Mouse (Mus musculus): ENCODE data around the gene Atp2b1. TPM values are rescaled to one million over a fixed set of nuclear protein-coding genes. Genes with fewer than 3 reads are reported as not detected.

Gene Atp2b1
- polyA plus RNA-seq, 1 experiment from 2014 or later = 214 TPM

GRCm38 (mm10) chr10:98882587-98882986 lies 31.6 kb upstream of the Atp2b1 start:
- H3K27ac ChIP-seq (replicated peaks; ENCODE audit: low read depth, low read length) = no peak overlapping the region
- WGBS = 89% methylated on average over 5 of the region's 5 CpGs
- no peaks in the 10 kb centered on the region for H3K27me3 ChIP-seq (ENCODE audit: control insufficient read depth, insufficient read depth, low read length)
- ATAC-seq (ENCODE audit: low FRiP score, low TSS enrichment) (no peak), DNase-seq (no peak)
- no peak overlapping the region for H3K4me3 ChIP-seq (replicated peaks; ENCODE audit: low read depth, low read length)
- no peaks in the 10 kb centered on the region for H3K36me3 ChIP-seq (ENCODE audit: control insufficient read depth, insufficient read depth, low read length)
- no peak overlapping the region for H3K4me2 ChIP-seq (ENCODE audit: low read length)
- H3K4me1 ChIP-seq (ENCODE audit: control insufficient read depth, insufficient read depth, low read length) = no peaks in the 10 kb centered on the region
- no peaks in the 10 kb centered on the region for H3K9me3 ChIP-seq (ENCODE audit: control insufficient read depth, low read length)
- no peak overlapping the region for H3K9ac ChIP-seq (replicated peaks; ENCODE audit: low read length)

GRCm38 (mm10) chr10:98884445-98884844 lies 29.8 kb upstream of the Atp2b1 start:
- Histone ChIP-seq H3K4me3 (replicated peaks; ENCODE audit: low read depth, low read length) (no peak overlapping the region), H3K4me2 (ENCODE audit: low read length) (no peak overlapping the region), H3K4me1 (ENCODE audit: control insufficient read depth, insufficient read depth, low read length) (no peaks in the 10 kb centered on the region), H3K36me3 (ENCODE audit: control insufficient read depth, insufficient read depth, low read length) (no peaks in the 10 kb centered on the region), H3K27ac (replicated peaks; ENCODE audit: low read depth, low read length) (no peak overlapping the region), H3K9ac (replicated peaks; ENCODE audit: low read length) (no peak overlapping the region), H3K27me3 (ENCODE audit: control insufficient read depth, insufficient read depth, low read length) (no peaks in the 10 kb centered on the region), H3K9me3 (ENCODE audit: control insufficient read depth, low read length) (no peaks in the 10 kb centered on the region)
- DNase-seq (no peak), ATAC-seq (ENCODE audit: low FRiP score, low TSS enrichment) (no peak)
- 90% methylated on average over 2 of the region's 2 CpGs for WGBS

- Histone ChIP-seq H3K36me3 (ENCODE audit: control insufficient read depth, insufficient read depth, low read length) (no peaks in the 10 kb centered on the region), H3K4me1 (ENCODE audit: control insufficient read depth, insufficient read depth, low read length) (no peaks in the 10 kb centered on the region), H3K27ac (replicated peaks; ENCODE audit: low read depth, low read length) (no peak overlapping the region), H3K9me3 (ENCODE audit: control insufficient read depth, low read length) (no peaks in the 10 kb centered on the region), H3K9ac (replicated peaks; ENCODE audit: low read length) (no peak overlapping the region), H3K27me3 (ENCODE audit: control insufficient read depth, insufficient read depth, low read length) (no peaks in the 10 kb centered on the region), H3K4me3 (replicated peaks; ENCODE audit: low read depth, low read length) (no peak overlapping the region), H3K4me2 (ENCODE audit: low read length) (no peak overlapping the region)
- no peak for ATAC-seq (ENCODE audit: low FRiP score, low TSS enrichment)
- 90% methylated on average over 3 of the region's 3 CpGs for WGBS
- no peak for DNase-seq
Measured at GRCm38 (mm10) chr10:98886770-98887271, 27.4 kb upstream of the Atp2b1 start.

GRCm38 (mm10) chr10:98891361-98891760 lies 22.8 kb upstream of the Atp2b1 start:
- DNase-seq (no peak), ATAC-seq (ENCODE audit: low FRiP score, low TSS enrichment) (no peak)
- no peak overlapping the region for H3K4me2 ChIP-seq (ENCODE audit: low read length)
- no peaks in the 10 kb centered on the region for H3K4me1 ChIP-seq (ENCODE audit: control insufficient read depth, insufficient read depth, low read length)
- H3K4me3 ChIP-seq (replicated peaks; ENCODE audit: low read depth, low read length) = no peak overlapping the region
- no peak overlapping the region for H3K9ac ChIP-seq (replicated peaks; ENCODE audit: low read length)
- H3K27me3 ChIP-seq (ENCODE audit: control insufficient read depth, insufficient read depth, low read length) = no peaks in the 10 kb centered on the region
- no peak overlapping the region for H3K27ac ChIP-seq (replicated peaks; ENCODE audit: low read depth, low read length)
- H3K9me3 ChIP-seq (ENCODE audit: control insufficient read depth, low read length) = no peaks in the 10 kb centered on the region
- WGBS = 92% methylated on average over 4 of the region's 4 CpGs
- H3K36me3 ChIP-seq (ENCODE audit: control insufficient read depth, insufficient read depth, low read length) = no peaks in the 10 kb centered on the region

GRCm38 (mm10) chr10:98897507-98897906 lies 16.7 kb upstream of the Atp2b1 start:
- Histone ChIP-seq H3K4me2 (ENCODE audit: low read length) (no peak overlapping the region), H3K36me3 (ENCODE audit: control insufficient read depth, insufficient read depth, low read length) (no peaks in the 10 kb centered on the region), H3K9me3 (ENCODE audit: control insufficient read depth, low read length) (no peaks in the 10 kb centered on the region), H3K27ac (replicated peaks; ENCODE audit: low read depth, low read length) (no peak overlapping the region), H3K27me3 (ENCODE audit: control insufficient read depth, insufficient read depth, low read length) (no peaks in the 10 kb centered on the region), H3K4me3 (replicated peaks; ENCODE audit: low read depth, low read length) (no peak overlapping the region), H3K4me1 (ENCODE audit: control insufficient read depth, insufficient read depth, low read length) (no peaks in the 10 kb centered on the region), H3K9ac (replicated peaks; ENCODE audit: low read length) (no peak overlapping the region)
- DNase-seq = no peak
- WGBS = 96% methylated on average over 8 of the region's 8 CpGs
- no peak for ATAC-seq (ENCODE audit: low FRiP score, low TSS enrichment)

GRCm38 (mm10) chr10:98897913-98898748 lies 16.1 kb upstream of the Atp2b1 start:
- Histone ChIP-seq H3K4me1 (ENCODE audit: control insufficient read depth, insufficient read depth, low read length) (no peaks in the 10 kb centered on the region), H3K9me3 (ENCODE audit: control insufficient read depth, low read length) (no peaks in the 10 kb centered on the region), H3K9ac (replicated peaks; ENCODE audit: low read length) (no peak overlapping the region), H3K36me3 (ENCODE audit: control insufficient read depth, insufficient read depth, low read length) (no peaks in the 10 kb centered on the region), H3K27ac (replicated peaks; ENCODE audit: low read depth, low read length) (no peak overlapping the region), H3K4me3 (replicated peaks; ENCODE audit: low read depth, low read length) (no peak overlapping the region), H3K27me3 (ENCODE audit: control insufficient read depth, insufficient read depth, low read length) (no peaks in the 10 kb centered on the region), H3K4me2 (ENCODE audit: low read length) (no peak overlapping the region)
- DNase-seq (no peak), ATAC-seq (ENCODE audit: low FRiP score, low TSS enrichment) (no peak)
- 90% methylated on average over 4 of the region's 4 CpGs for WGBS

- Histone ChIP-seq H3K4me2 (ENCODE audit: low read length) (no peak overlapping the region), H3K4me3 (replicated peaks; ENCODE audit: low read depth, low read length) (no peak overlapping the region), H3K9ac (replicated peaks; ENCODE audit: low read length) (no peak overlapping the region), H3K4me1 (ENCODE audit: control insufficient read depth, insufficient read depth, low read length) (no peaks in the 10 kb centered on the region), H3K27me3 (ENCODE audit: control insufficient read depth, insufficient read depth, low read length) (no peaks in the 10 kb centered on the region), H3K36me3 (ENCODE audit: control insufficient read depth, insufficient read depth, low read length) (no peaks in the 10 kb centered on the region), H3K9me3 (ENCODE audit: control insufficient read depth, low read length) (no peaks in the 10 kb centered on the region), H3K27ac (replicated peaks; ENCODE audit: low read depth, low read length) (no peak overlapping the region)
- WGBS = 75% methylated on average over 5 of the region's 5 CpGs
- DNase-seq (no peak), ATAC-seq (ENCODE audit: low FRiP score, low TSS enrichment) (no peak)
Measured at GRCm38 (mm10) chr10:98901533-98901932, 12.7 kb upstream of the Atp2b1 start.

- no peaks in the 10 kb centered on the region for H3K4me1 ChIP-seq (ENCODE audit: control insufficient read depth, insufficient read depth, low read length)
- 87% methylated on average over 4 of the region's 4 CpGs for WGBS
- DNase-seq = no peak
- no peak overlapping the region for H3K4me3 ChIP-seq (replicated peaks; ENCODE audit: low read depth, low read length)
- no peak overlapping the region for H3K9ac ChIP-seq (replicated peaks; ENCODE audit: low read length)
- ATAC-seq (ENCODE audit: low FRiP score, low TSS enrichment) = no peak
- no peak overlapping the region for H3K27ac ChIP-seq (replicated peaks; ENCODE audit: low read depth, low read length)
- no peak overlapping the region for H3K4me2 ChIP-seq (ENCODE audit: low read length)
- no peaks in the 10 kb centered on the region for H3K27me3 ChIP-seq (ENCODE audit: control insufficient read depth, insufficient read depth, low read length)
- no peaks in the 10 kb centered on the region for H3K36me3 ChIP-seq (ENCODE audit: control insufficient read depth, insufficient read depth, low read length)
- H3K9me3 ChIP-seq (ENCODE audit: control insufficient read depth, low read length) = no peaks in the 10 kb centered on the region
Measured at GRCm38 (mm10) chr10:98905987-98906386, 8.2 kb upstream of the Atp2b1 start.

GRCm38 (mm10) chr10:98906941-98907549 lies 7.2 kb upstream of the Atp2b1 start:
- no peak for ATAC-seq (ENCODE audit: low FRiP score, low TSS enrichment)
- Histone ChIP-seq H3K4me2 (ENCODE audit: low read length) (no peak overlapping the region), H3K9ac (replicated peaks; ENCODE audit: low read length) (no peak overlapping the region), H3K9me3 (ENCODE audit: control insufficient read depth, low read length) (no peaks in the 10 kb centered on the region), H3K4me3 (replicated peaks; ENCODE audit: low read depth, low read length) (no peak overlapping the region), H3K27me3 (ENCODE audit: control insufficient read depth, insufficient read depth, low read length) (no peaks in the 10 kb centered on the region), H3K36me3 (ENCODE audit: control insufficient read depth, insufficient read depth, low read length) (no peaks in the 10 kb centered on the region), H3K27ac (replicated peaks; ENCODE audit: low read depth, low read length) (no peak overlapping the region), H3K4me1 (ENCODE audit: control insufficient read depth, insufficient read depth, low read length) (no peaks in the 10 kb centered on the region)
- DNase-seq = no peak
- 88% methylated on average over 5 of the region's 5 CpGs for WGBS
